Mouse (Mus musculus) layer of hippocampus, postnatal 36 days (tissue): ENCODE measurements around the gene Ifrd2. TPM values are rescaled to one million over a fixed set of nuclear protein-coding genes. Genes with fewer than 3 reads are reported as not detected.
A peak's percentile ranks its signal among the peaks of the same experiment; 100 is the strongest.

Experiments
- DNase-seq, 2 experiments: peaks; one replicate each; pipeline ENCODE4 v3.0.0; 2022
- total RNA-seq, 2 experiments: library from RNA; stranded (reverse); gene quantifications; 2 replicates each; pipeline ENCODE4 v1.2.3; 2021

The Ifrd2 gene
- total RNA-seq: 10 to 100 TPM; 11.2 to 13.8 TPM

GRCm38 (mm10) chr9:107586974-107587832 lies at the start of gene Ifrd2:
Ifrd2 (plus strand) TSS chr9:107587642.
- DNase-seq: peak; percentile 97 to 98

GRCm38 (mm10) chr9:107538231-107538630 lies 49.2 kb upstream of the Ifrd2 start:
- DNase-seq: peak in 1 of 2 experiments; percentile 52

- no peak for DNase-seq
These were observed 48.7 kb upstream of the Ifrd2 start for GRCm38 (mm10) chr9:107538711-107539110.

- no peak for DNase-seq
These were observed 47.5 kb upstream of the Ifrd2 start for GRCm38 (mm10) chr9:107539940-107540339.

- no peak for DNase-seq
These were observed 47.0 kb upstream of the Ifrd2 start for GRCm38 (mm10) chr9:107540420-107540819.

GRCm38 (mm10) chr9:107541005-107541404 lies 46.4 kb upstream of the Ifrd2 start:
- DNase-seq: no peak

GRCm38 (mm10) chr9:107541474-107542351 lies 45.7 kb upstream of the Ifrd2 start, which contains the start of the genes Cyb561d2 and Nprl2:
Cyb561d2 (minus strand) TSS chr9:107542193.
Nprl2 (plus strand) TSS chr9:107542226.
- DNase-seq: peak; percentile 95 to 96

- no peak for DNase-seq
These were observed 45.1 kb upstream of the Ifrd2 start for GRCm38 (mm10) chr9:107542352-107542686.

- no peak for DNase-seq
These were observed 44.7 kb upstream of the Ifrd2 start for GRCm38 (mm10) chr9:107542721-107543120.

GRCm38 (mm10) chr9:107543299-107543698 lies 44.1 kb upstream of the Ifrd2 start:
- no peak for DNase-seq

GRCm38 (mm10) chr9:107544196-107544700 lies 43.2 kb upstream of the Ifrd2 start:
- DNase-seq: no peak

- DNase-seq: no peak
These were observed 42.7 kb upstream of the Ifrd2 start for GRCm38 (mm10) chr9:107544729-107545128.

- DNase-seq: no peak
These were observed 42.2 kb upstream of the Ifrd2 start for GRCm38 (mm10) chr9:107545199-107545598.

- DNase-seq: peak; percentile 58 to 61
These were observed 41.8 kb upstream of the Ifrd2 start for GRCm38 (mm10) chr9:107545602-107546001.

- peak; percentile 84 to 85 for DNase-seq
These were observed 40.4 kb upstream of the Ifrd2 start, which contains the start of gene Zmynd10 for GRCm38 (mm10) chr9:107547026-107547425. Zmynd10 (plus strand) TSS chr9:107547298.

GRCm38 (mm10) chr9:107547957-107548356 lies 39.5 kb upstream of the Ifrd2 start:
- no peak for DNase-seq

GRCm38 (mm10) chr9:107548820-107549219 lies 38.6 kb upstream of the Ifrd2 start:
- no peak for DNase-seq

- no peak for DNase-seq
These were observed 38.0 kb upstream of the Ifrd2 start for GRCm38 (mm10) chr9:107549297-107550074.

- no peak for DNase-seq
These were observed 36.8 kb upstream of the Ifrd2 start for GRCm38 (mm10) chr9:107550491-107551116.

- no peak for DNase-seq
These were observed 36.1 kb upstream of the Ifrd2 start, which contains the start of gene Rassf1 for GRCm38 (mm10) chr9:107551117-107551889. Rassf1 (plus strand) TSS chr9:107551555.
